Mouse (Mus musculus) granulocyte monocyte progenitor cell, adult 5-6 weeks (primary cell): ENCODE measurements around the gene Cracr2a. TPM values are rescaled to one million over a fixed set of nuclear protein-coding genes. Genes with fewer than 3 reads are reported as not detected.

Experiments used
- ATAC-seq: replicated peaks from 2 replicates; pipeline ENCODE4 v1.8.0; 2016; ENCODE audit warnings: mild to moderate bottlenecking, moderate TSS enrichment, inconsistent platforms; ENCODE audit not compliant: poor library complexity, severe bottlenecking
- total RNA-seq, 2 experiments: library from RNA; stranded (forward) in 1 of 2; stranded (reverse) in 1 of 2; fragments of 200-712, 200-1000 nt in 1 of 2; fragments of >200 nt in 1 of 2; fragmentation: Nextera tagmentation in 1 of 2; gene quantifications; 2 replicates each; pipeline ENCODE4 v1.2.3; 2014 to 2017

Cracr2a gene
- total RNA-seq, 2 experiments from 2014 or later = 8.6 to 9.6 TPM

DNA sequence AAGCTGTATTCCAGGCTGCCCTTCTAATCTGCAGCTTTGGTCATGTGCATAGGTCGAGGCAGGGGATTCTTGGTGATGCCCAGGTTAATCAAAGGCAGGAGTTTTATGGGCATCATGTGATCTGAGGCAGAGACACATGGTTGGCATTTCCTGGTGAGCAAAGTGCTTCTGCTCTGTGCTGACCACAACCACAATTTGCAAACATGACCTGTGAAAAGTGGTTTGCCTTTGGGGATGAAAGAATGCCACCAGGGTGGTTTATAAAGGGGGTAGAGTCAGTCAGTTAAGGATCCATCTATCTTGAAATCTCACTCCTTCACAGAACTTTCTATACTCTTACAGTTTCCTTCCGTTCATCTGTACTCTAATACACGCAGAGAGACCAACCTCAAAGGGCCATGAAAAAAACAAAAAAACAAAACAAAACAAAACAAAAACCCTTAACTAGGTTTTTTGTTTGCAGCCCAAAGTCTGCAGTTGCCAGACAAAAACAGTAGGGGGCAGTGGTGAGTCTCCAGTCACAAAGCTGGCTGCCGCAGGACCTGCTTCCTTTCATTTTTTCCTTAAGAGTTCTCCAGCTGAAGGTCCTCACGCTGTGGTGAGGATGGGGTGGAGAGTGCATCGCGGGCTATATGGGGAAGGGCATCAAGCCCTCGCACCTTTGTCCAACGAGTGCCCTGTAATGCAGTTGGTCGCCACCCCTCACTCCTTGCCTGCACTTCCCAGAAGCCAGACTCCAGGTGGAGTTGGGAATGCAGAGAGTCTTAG, 56.3 kb downstream of the Cracr2a start:
- ATAC-seq = peak; percentile 40

DNA sequence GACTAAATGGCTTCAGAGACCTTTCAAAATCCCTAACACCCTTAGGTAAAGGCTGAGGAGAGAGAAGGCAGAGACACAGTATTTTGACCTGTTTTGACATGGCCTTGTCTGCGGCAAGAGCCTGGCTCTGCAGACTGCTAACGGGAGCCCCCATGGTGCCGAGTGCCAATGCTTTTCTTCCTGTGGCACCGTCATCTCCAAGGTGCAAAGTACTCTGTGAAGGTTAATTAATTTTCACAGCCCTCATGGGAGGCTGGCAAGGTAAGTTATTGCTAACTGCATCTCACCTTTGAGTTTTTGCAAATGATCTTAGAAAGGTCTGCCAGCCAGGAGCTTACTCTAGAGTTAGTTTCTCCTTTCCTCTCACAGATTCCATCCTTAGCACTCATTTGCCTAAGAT, 57.5 kb downstream of the Cracr2a start:
- ATAC-seq = no peak

DNA sequence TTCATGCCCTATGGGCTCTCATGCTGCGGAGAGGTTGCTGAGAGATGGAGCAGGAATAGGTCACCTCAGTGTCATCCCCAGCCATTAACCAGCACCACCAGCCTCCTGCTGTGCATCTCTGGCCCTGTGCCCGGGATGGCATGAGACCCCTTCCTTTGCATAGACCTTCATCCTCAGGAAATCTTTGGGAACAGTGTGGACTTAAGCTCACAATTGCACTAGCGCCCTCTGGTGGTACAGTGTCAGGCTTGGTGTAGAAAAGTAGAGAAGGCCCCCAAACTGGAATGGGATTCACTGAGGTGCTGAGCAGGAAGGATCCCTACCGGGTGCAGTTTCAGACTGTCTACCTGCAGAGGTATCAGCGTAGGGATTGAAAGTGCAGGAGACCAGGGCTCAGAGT, 64.0 kb downstream of the Cracr2a start:
- peak; percentile 58 for ATAC-seq

DNA sequence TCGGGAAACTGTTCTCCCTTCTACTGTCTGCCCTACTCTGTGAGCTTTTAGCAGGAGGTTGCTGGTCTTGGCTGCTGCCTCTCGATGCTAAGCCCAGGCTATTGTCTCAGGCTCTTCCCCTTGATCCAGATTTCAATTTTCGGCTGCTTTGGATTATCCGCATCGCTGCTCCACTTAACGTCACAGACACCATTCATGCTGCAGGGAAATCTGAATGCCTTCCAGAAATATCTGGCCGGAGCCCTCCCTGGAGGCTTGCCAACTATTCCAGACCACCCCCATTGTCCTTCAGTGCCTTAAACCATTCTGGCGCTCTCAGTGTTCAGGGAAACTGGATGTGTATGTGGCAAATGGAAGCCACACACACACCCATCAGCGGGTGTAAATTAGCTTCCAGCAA, 66.3 kb downstream of the Cracr2a start:
- ATAC-seq = no peak

DNA sequence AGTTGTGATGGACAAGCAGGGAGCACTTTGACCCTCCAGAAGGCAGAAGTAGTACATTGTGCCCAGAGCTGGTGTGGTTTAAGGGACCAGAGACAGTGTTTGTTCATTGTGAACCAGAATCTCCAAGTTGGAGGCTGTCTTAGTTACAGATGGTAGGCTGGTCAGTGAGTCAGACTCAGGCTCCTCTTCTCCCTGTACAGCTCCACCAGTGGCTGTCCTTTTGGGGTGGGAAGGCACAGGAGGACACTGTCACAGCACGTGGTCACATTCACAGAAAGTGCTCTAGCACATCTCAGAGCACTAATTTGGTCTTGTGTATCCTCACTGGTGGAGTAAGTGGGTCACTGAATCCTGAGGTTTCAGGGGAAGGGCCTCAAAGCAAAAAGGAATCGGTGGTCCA, 68.1 kb downstream of the Cracr2a start:
- ATAC-seq = no peak

DNA sequence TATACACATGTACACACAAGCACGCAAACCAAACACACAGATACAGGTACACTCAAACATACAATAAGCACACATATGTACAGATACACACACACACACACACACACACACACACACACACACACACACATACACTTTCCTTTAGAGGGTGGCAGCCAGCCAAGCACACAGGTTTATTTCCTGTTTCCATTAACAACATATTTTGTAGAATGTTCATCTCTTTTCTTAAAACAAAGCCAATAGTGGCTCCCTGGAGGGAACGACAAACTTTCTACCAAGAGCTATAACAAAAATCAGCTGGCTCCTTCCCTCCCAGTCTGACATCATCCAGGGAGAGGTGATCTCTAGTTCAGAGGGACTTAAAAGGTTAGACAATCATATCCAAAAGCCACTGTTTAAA, 73.7 kb downstream of the Cracr2a start:
- ATAC-seq = no peak

DNA sequence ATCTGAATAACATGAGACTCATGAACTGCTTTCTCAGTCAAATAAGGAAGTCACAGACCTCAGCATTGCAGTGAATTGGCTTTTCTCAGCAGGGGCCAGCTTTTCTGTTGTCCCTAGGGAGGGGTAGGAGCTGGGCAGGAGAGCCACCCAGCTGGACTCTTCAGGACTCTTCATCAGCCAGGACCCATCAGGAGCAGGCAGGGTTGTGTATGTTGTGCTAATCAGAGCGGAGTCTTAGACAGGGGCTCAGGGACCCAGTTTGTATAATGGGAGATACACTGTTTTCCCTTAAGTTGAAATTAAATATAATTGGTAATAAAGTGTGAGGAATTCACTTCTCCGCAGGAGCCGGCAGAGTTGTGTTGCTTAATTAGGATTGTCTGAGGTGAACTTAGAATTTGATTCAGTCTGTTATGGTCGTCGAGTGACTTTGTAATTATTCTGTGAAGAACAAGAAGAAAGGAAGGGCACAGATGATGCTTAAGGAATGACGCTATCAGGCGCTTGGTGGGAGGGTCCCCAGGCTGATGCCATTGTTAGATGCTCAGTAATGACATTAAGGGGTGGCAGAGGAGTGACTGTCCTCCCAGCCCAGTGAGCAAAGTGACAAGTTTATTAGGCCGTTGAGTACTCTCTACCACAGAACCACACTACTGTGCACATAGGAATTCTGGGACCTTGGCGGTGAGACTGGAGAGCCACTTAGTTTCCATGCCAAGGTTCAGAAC, 74.5 kb downstream of the Cracr2a start:
- no peak for ATAC-seq

DNA sequence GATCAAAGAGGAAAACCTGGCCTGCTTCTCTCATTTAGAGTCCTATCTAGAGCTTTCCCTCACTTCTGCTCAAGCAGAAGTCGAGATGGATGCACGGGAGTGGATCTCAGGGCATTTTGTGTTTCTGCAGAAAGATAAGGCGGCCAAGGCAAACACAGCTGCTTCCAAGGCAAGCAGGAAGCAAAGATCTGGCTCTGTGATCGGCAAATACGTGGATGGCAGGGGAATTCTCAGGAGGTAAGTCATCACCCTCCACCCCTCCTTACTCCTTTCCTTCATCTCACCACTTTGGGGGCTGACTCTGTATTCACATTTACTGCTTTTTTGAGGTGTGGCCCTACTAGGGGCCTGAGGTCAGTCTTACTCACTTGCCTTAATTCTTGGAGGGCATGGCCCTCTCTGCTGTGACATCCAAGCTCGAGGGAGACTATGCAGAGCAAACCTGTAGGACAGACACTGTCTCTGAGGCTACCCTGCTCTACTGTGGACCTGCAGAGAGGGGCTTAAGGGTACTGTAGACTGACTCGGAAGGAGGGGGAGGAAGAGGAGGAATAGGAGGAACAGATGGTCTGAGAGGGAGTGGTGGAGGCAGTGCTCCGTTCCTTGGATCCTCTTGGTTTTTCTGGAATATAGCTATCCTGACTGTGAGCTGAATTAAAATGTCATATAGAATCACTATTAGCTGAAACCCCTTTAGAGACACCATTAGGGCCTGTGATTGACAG, 80.1 kb downstream of the Cracr2a start:
- ATAC-seq = no peak

DNA sequence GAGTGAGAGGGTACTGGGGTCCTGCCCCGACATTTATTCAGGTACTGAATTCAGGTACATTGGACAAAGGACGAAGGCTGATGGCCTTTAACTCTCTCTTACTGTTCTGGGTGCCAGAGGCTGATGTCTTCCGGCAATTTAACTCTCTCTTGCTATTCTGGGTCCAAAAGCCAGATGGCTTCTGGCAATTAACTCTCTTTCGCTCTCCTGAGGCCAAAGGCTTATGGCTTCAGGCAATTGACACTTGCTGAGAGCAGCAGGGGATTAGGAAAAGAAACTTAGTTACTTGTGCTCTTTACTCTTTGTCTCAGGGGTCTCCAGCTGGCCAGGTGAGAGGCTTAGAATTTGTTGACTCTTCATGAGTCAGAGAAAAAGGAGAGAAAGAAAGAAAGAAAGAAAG, 94.8 kb downstream of the Cracr2a start:
- ATAC-seq = no peak

DNA sequence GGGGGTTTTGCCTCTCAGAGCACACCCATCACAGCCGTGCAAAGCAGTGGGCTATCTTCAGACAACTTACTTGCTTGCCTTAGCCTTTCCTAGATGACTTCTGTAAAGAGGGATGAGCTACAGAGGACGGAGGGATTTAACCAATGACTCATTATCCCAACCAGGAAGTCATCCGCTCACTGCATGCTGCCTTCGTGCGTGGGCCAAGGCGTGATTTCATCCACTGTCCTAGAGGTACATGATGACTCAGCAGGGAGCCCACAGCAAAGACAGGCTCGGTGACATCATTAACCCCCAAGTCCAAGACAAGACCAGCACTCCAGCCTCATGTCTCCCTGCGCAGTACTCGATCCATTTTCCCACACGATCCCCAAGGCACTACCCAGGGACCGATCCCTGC, 96.0 kb downstream of the Cracr2a start:
- ATAC-seq = no peak

DNA sequence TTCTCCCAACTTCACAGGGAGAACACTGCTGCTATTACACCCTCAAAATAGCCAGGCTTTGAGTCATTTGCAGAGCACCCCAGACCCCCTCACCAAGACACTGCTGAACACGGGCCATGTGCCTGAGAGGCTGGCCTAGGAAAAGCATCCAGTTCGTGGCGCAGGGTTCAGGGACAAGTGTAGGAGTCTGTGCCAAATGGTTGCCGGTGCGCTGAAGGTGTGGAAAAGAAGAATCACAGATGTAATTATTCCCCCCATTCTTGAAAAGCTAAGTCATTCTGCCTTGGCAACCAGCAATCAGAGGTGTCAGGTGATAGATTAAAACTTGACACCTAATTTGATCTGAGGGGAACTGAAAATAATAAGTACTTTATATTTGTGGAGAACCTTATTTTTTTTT, 98.3 kb downstream of the Cracr2a start:
- ATAC-seq = no peak

DNA sequence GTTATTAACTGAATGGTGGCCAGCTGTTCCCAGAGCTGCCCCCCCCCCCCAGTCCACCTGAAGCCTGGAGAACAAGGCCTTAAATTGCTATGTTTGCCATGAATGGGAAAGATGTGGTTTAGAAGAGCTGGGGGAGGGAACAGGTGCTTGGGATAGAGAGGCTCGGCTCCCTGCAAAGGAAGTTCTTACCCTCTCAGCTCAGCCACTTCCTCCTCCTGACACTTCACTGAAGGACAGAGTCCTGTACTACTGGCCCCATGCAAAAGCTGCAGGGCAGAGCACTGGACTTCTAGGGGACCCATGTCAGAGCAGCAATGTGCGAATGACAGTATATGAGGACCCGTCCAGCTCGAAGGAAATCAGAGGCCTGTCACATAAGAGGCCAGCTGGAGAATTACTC, 98.8 kb downstream of the Cracr2a start:
- no peak for ATAC-seq

DNA sequence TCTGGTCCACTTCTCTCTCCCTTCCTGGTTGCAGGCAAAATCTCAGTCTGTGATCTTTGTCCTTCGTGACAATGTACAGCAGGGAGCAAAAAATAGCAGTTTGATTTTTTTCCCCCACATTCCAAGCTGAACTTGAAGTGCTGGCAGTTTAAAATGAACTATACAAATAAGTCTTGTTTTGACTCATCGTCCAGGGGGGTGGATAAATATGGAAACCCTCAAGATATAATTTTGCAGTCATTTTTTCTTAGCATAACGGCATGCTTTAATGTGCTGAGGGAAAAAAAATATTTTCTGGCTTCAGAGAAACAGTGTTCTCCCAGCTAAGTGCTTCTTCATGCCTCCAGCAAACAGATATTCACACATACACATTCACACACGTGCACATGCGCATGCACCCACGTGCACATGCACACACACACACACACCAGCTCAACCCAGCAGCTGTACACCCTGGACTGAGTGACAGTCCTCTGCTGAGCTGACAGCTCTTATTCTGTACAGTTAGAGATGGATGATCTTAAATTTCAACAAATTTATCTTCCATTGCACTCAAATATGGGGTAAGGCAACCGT, 100.7 kb downstream of the Cracr2a start:
- no peak for ATAC-seq

DNA sequence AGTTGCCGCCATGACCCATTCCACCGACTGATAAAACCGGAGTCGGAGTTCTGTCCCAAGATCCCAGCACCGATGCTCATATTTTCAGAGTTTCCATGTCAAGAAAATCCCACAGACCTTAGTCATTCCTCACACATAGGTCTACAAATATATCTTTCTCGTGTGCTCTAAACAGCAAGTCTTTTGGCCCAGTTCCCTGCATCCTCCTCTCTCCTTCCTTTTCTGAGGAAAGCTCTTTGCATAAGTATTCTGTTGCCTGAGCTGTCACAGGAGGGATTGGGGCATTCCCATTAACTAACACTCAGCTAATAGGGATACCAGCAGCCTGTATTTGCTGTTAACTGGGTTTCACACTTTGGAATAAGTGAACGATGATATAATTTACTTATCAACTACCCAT, 102.1 kb downstream of the Cracr2a start:
- ATAC-seq = no peak

DNA sequence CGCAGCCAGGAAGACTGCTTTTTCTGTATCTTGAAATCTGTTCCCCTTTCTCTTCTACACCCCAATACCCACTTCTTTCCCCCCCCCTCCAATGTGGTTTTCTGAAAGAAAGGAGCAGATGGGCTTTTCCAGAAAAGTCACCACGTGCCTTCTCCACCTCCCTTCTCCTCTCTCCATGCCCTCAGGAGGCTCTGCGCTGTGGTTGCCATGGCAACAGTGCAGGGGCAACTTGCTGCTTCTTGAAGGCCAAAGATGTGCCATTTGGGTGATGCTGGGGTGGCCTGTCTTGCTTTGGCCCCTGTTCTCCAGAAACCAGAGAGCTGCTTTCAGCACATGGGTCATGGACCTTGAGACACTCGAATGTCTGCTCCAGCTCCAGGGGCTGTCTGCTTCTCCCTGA, 108.2 kb downstream of the Cracr2a start:
- ATAC-seq = no peak

DNA sequence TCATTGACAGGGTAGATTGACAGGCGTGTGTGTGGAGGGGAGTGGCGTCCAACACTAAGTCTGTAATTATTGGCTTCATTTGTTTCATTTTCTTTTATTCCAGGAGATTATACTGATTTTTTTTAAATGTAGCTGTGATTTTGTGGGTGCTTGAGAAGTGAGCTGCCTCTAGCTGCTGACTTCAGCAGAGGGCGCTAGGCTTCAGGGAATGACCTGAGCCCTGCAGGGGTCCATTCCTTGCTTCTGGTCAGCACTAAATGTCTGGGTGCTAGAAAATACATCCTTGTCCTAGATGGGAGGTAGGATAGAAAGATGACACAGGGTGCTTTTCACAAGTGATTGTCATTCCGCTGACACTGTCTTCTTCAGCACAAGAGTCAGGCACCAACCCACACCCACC, 108.9 kb downstream of the Cracr2a start:
- no peak for ATAC-seq

DNA sequence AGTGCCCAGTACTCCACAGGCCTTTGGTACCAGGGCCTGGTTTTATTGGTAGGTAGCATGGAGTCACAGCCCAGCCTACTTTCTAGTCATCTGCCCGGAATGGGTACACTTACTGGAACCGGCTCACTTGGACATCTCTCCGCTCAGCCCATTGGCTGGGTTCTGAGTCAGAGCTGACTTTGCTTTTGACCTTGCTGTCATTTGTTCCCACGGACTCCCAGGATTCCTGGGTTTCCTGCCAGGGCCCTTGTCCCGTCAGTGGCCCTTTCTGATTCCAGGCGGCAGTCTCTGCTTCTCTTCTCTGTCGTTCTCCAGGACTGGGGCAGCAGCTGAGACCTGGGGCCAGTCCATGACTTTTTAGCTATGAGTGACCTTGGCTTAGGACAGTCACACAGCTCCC, 110.9 kb downstream of the Cracr2a start:
- ATAC-seq = no peak

DNA sequence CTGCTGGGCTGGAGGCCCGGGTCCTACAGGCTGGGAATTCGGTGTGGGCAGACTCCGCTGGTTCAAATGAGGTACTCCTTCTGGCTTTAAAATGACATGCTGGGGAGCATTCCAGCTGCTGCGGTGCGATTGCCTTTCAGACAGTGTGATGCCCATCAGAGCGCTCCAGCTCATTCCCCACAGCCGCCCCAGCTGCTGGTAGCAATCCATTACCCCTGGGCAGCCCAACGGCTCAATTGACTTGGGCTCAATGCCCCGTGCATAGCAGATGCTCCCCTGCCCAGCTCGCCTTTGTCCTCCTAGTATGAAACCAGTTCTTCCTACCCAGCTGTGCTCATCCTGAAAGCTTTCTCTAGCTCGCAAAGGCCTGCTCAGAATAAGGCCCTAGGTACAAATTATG, 115.7 kb downstream of the Cracr2a start:
- ATAC-seq = no peak

DNA sequence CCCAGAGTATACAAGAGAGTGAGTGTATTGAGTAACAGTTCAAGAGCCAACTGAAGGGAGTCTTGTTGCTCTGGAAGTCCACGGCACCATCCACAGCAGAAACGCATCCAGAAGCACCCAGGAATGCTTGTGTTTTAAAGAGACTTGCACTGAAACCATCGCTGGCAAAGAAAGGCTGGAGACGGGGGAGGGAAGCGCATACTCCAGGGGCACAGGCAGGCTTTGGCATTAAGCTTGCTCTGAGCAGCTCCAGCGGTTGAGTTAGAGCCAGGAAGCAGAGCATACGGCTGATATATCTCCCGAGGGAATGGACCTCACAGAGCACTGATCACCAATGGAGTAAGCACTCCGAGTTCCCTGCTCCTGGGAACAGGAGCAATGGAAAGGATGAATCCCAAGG, 117.2 kb downstream of the Cracr2a start:
- no peak for ATAC-seq

DNA sequence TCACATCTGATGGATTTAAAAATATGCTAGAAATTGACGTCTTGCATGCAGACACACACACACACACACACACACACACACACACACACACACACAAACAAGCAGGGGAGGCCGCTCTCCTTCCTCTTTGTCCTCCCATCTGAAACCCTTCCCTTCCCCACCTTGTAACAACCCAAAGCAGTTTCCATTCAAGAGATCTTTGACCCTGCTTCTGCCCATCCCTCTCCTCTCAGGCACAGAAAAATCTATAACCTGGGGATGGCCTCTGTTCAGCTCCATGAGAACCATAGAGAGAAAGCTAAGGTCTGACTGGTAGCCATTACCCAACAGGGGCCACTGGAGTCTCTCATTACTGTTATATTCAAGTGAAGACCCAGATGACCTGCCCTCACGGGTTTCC, 117.9 kb downstream of the Cracr2a start:
- ATAC-seq = no peak

DNA sequence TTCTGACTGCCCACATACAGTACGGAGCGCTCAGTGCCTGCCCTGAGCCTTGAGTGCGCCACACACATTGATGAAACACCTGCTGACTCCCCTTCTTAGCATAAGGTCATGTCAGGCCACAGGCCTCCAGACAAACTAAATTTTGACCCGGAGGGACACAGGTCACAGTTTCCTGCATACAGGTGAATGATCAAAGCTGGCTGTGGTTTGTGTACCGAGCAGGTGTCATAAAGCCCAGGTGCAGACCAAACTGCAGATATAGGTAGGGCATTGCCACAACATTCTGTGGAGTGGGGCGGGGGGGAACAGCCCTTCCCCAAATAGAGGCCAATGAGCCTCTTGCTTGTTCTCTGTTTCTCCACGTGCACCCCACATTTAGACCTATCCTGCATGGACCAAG, 119.6 kb downstream of the Cracr2a start:
- ATAC-seq = no peak
